ENCODE assay signal across 7 mouse cellular contexts in the genomic region with DNA sequence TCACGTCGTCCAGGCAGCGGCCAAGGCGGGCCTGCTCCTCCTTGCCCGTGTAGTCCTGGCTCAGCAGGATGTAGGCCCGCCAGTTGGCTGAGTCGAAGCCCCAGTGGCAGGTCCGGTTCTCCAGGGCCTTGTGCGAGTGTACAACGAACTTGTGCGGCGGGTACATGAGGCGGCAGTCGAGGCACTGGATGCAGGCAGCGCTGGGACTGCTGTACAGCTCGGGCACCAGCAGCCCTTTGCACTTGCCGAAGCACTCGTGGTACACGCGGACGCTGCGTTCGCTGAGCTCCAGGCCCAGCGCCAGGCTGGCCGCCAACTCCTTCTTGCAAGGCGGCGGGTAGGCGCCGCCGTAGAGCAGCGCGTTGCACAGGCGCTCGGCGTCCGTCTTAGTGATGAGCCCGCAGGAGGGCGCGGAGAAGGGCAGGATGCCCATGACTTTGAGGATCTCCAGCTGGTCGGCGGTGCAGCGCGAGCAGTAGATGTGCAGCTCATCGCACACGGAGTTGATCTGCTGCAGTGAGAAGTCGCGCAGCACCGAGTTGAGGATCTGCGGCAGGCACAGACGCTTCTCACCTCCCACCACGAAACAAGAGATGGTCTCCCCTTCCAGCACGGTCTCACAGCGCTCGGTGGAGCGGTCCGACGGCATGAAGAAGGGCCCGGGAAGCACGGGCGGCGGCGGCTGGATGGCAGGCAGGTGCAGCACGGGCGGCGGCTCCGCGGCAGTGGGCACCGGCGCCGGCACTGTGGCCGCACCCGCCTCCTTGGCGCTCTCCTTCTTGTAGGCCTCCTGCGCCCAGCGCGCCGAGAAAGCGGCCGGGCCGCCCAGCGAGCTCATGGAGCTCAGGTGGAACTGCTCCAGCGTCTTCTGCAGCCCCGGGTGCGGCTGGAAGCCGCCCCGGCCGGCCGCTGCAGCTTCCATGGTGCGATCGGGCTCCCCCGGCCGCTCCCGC. TPM values are rescaled to one million over a fixed set of nuclear protein-coding genes. Genes with fewer than 3 reads are reported as not detected.
DNase-seq lines count a peak whose midpoint lies in the region; ATAC-seq lines count a peak whose summit lies in the region.

No protein-coding gene starts in this region.

- peak overlapping the region; percentile 91 for H3K4me2 ChIP-seq in intestine, embryonic 15.5 days (replicated peaks)
- peak overlapping the region; percentile 99 for H3K4me2 ChIP-seq in limb, embryonic 11.5 days (ENCODE audit: low read depth, severe bottlenecking)
- peak overlapping the region; percentile 98 for H3K4me2 ChIP-seq in midbrain, embryonic 12.5 days (replicated peaks)

- H3K27ac ChIP-seq in intestine, embryonic 15.5 days, result peak overlapping the region; percentile 86
- H3K27ac ChIP-seq in limb, embryonic 11.5 days (replicated peaks; ENCODE audit: low read depth, low read length), result peak overlapping the region; percentile 86
- H3K27ac ChIP-seq in midbrain, embryonic 12.5 days (replicated peaks), result peak overlapping the region; percentile 82

- ATAC-seq in intestine, embryonic 15.5 days, result no peak
- no peak for ATAC-seq in limb, embryonic 11.5 days (ENCODE audit: insufficient number of reproducible peaks, low FRiP score, low TSS enrichment, low read depth)
- no peak for ATAC-seq in midbrain, embryonic 12.5 days (ENCODE audit: low FRiP score, low read depth)

- under 1% methylated on average over 91 of the region's 93 CpGs for WGBS in intestine, embryonic 15.5 days
- under 1% methylated on average over 86 of the region's 93 CpGs for WGBS in limb, embryonic 11.5 days
- WGBS in midbrain, embryonic 12.5 days, result under 1% methylated on average over 82 of the region's 93 CpGs

- DNase-seq in WW6 (ENCODE audit: low read depth, low spot score), result peak; percentile 22
- peak; percentile 39 to 76 for DNase-seq in cerebellum, postnatal 4 days (ENCODE audit: low spot score in 2 of 2)
- peak; percentile 83 for DNase-seq in gastrocnemius, postnatal 14 days
- peak; percentile 67 for DNase-seq in limb, embryonic 11.5 days (ENCODE audit: low spot score)
- peak; percentile 52 to 64 for DNase-seq in spleen, adult 18-20 months

- intact Hi-C loops in gastrocnemius, postnatal 14 days (cut with DNase I; ENCODE audit: low total_unique reads), result loop anchor here (5.0 kb wide), 1 partner anchor 80 kb away; no protein-coding TSS in a partner anchor

- no peaks in the 10 kb centered on the region for H3K9me3 ChIP-seq in intestine, embryonic 15.5 days
- no peaks in the 10 kb centered on the region for H3K9me3 ChIP-seq in limb, embryonic 11.5 days (ENCODE audit: control insufficient read depth, low read length)
- H3K9me3 ChIP-seq in midbrain, embryonic 12.5 days, result no peaks in the 10 kb centered on the region

- peak overlapping the region; percentile 95 for H3K9ac ChIP-seq in intestine, embryonic 15.5 days
- peak overlapping the region; percentile 94 for H3K9ac ChIP-seq in limb, embryonic 11.5 days (ENCODE audit: low read length)
- peak overlapping the region; percentile 98 for H3K9ac ChIP-seq in midbrain, embryonic 12.5 days (replicated peaks)

- H3K4me3 ChIP-seq in intestine, embryonic 15.5 days (replicated peaks), result peak overlapping the region; percentile 80
- H3K4me3 ChIP-seq in limb, embryonic 11.5 days (ENCODE audit: low read depth, low read length), result peak overlapping the region; percentile 94
- peak overlapping the region; percentile 95 for H3K4me3 ChIP-seq in midbrain, embryonic 12.5 days

- no peaks in the 10 kb centered on the region for H3K27me3 ChIP-seq in intestine, embryonic 15.5 days (replicated peaks)
- H3K27me3 ChIP-seq in limb, embryonic 11.5 days (ENCODE audit: control insufficient read depth, insufficient read depth, low read length), result no peaks in the 10 kb centered on the region
- peaks cover 7% of the 10 kb centered on the region for H3K27me3 ChIP-seq in midbrain, embryonic 12.5 days

- peaks cover 38% of the 10 kb centered on the region for H3K4me1 ChIP-seq in intestine, embryonic 15.5 days (replicated peaks)
- peaks cover 50% of the 10 kb centered on the region for H3K4me1 ChIP-seq in limb, embryonic 11.5 days (ENCODE audit: control insufficient read depth, insufficient read depth, low read length)
- H3K4me1 ChIP-seq in midbrain, embryonic 12.5 days, result peaks cover 50% of the 10 kb centered on the region

- H3K36me3 ChIP-seq in intestine, embryonic 15.5 days, result no peaks in the 10 kb centered on the region
- no peaks in the 10 kb centered on the region for H3K36me3 ChIP-seq in limb, embryonic 11.5 days (ENCODE audit: control insufficient read depth, insufficient read depth, low read length)
- H3K36me3 ChIP-seq in midbrain, embryonic 12.5 days, result no peaks in the 10 kb centered on the region

RNA-seq across cellular contexts. Expression of gene Ski, which starts 0.5 kb away (rescaled TPM):
- total RNA-seq in gastrocnemius, postnatal 14 days (2021), result 10 to 100 TPM; 41.6 to 51.6 TPM
- polyA plus RNA-seq in intestine, embryonic 15.5 days (2015; fragmentation: Nextera tagmentation; extraction: Ambion mirVana), result 13.3 and 13.8 TPM in 2 replicates
- 17.7 and 17.8 TPM in 2 replicates for polyA plus RNA-seq in limb, embryonic 11.5 days (2014; fragmentation: Nextera tagmentation; extraction: Ambion mirVana)
- 11.2 and 12.2 TPM in 2 replicates for polyA plus RNA-seq in midbrain, embryonic 12.5 days (2016; fragmentation: Nextera tagmentation; extraction: Ambion mirVana)

RNA-seq across cellular contexts. Expression of gene Faap20, which starts 27.7 kb away (rescaled TPM):
- total RNA-seq in gastrocnemius, postnatal 14 days (2021), result 10 to 100 TPM; 11.9 to 15.3 TPM
- 64.1 and 74.9 TPM in 2 replicates for polyA plus RNA-seq in intestine, embryonic 15.5 days (2015; fragmentation: Nextera tagmentation; extraction: Ambion mirVana)
- polyA plus RNA-seq in limb, embryonic 11.5 days (2014; fragmentation: Nextera tagmentation; extraction: Ambion mirVana), result 103 and 104 TPM in 2 replicates
- polyA plus RNA-seq in midbrain, embryonic 12.5 days (2016; fragmentation: Nextera tagmentation; extraction: Ambion mirVana), result 102 TPM in 2 replicates

Comparison
In these comparisons a context has a peak if more than half of its experiments do, and no peak if none do; other contexts are left out.
1. DNase-seq: peak in every context shown above with its lines; median percentile 83 in gastrocnemius, postnatal 14 days; 67 in limb, embryonic 11.5 days; 58 in spleen, adult 18-20 months; 58 in cerebellum, postnatal 4 days; 22 in WW6.